Mouse (Mus musculus) activated CD4-positive, CD25-positive, alpha-beta regulatory T cell (primary cell): Measurements from ENCODE around the gene Mtmr3. TPM values are rescaled to one million over a fixed set of nuclear protein-coding genes. Genes with fewer than 3 reads are reported as not detected.

Experiments
- polyA plus RNA-seq, 2 experiments: library from polyadenylated mRNA; unstranded; fragments of 100-300 nt; shearing (Covaris generic); gene quantifications; one replicate each; pipeline ENCODE4 v1.2.1; 2017

The Mtmr3 gene
- 100 to 1,000 TPM in 1 of 2 experiments, 10 to 100 TPM in 1; 77.8 to 127 TPM for polyA plus RNA-seq

DNA sequence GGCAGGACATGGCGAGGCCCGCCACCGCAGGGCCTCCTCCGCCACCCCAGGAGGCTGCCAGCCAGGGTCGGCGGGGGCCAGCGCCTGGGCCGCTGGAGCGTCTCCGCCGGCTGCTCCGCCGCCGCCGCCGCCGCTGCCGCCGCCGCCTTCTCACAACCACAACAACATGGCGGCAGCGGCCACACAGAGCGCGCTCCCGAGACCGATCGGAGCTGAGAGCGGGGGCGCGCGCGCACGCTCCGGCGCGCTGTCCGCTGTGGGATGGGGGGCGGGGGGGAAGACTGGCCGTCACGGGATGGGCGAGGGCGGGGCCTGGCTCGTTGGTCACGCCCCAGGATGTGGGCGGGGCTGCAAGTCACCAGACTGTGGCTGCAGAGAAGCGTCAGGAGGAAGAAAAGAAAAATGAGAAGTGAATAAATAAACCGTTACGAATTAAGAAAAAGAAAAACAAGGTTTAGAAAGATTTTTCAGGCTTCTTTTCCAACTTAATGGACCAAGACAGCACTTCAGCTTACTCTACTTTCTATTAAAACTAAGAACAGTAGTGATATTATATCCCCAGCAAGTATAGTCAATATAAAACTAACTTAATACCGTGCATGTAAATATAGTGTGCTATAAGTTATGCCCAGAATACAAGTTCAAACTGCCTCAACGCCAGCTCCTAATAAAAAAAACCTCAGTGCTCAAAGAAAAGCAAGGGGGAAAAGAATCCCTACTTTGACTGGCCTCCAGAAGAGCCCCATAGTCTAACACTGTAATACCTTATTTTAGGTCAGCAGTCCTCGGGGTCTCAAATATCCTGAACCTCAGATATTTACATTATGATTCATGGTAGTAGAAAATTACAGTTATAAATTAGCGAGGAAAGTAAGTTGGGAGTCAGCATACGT lies at the start of gene Mtmr3:
Gene Mtmr3 (minus strand): TSS at position 256 of the 893 bp plus-strand sequence.

DNA sequence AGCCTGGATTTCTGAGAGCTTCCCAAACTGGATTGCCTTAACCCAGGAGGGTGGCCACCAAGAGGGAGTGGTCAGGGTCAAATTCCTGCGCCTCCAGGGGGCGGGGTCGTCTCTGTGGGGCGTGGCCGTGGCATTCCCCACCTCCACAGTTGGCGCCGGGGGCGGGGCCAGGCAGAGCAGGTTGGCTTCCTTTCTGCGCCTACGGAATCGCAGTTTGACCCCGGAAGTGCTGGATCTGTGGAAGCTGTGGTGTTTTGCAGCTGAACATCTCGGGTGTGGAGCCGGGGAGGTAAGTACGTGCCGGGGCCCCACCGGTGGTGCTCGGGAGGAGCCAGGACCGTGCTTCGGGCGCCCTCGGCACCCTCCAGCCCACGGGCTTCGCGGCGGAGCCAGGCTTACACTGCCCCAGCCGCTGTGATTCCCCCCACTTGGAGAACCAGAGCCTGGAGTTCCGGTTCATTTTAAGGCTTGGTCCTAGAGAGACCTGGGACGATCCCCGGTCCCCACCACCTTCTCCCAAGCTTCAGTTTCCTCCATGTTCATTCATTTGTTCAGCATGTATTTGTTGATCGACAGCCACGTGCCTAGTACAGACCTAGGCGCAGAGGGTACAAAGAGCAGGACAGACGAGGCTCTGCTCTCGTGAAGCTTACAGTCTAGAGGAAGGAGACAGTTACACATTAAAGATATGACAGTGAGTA lies 43.0 kb upstream of the Mtmr3 start, which contains the start of gene Ascc2:
Gene Ascc2 (plus strand): TSS at position 214 of the 701 bp plus-strand sequence.

DNA sequence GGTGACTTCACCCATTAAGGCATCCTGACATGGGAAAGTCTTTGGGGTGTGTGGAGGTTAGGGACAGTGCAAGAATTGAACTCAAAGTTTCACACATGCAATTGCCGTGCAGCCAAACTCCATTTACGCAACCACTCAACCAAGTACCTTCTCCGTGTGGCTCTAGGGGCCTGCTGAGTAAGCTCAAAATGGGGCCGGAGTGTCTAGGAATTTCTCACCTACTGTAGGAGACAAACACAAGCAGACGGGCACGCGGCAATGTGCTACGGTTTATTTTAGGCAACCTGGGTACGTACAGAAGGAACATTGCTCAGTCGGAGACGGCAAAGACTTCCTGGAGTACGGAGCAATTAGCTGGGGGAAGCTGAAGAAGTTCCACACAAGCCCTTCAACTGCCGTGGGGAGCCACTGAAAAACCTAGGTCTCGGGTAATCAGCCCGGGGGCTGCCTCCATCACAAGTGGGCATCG lies 25.4 kb upstream of the Mtmr3 start, which contains the start of gene Gm11032:
Gene Gm11032 (plus strand): TSS at position 51 of the 469 bp plus-strand sequence.

DNA sequence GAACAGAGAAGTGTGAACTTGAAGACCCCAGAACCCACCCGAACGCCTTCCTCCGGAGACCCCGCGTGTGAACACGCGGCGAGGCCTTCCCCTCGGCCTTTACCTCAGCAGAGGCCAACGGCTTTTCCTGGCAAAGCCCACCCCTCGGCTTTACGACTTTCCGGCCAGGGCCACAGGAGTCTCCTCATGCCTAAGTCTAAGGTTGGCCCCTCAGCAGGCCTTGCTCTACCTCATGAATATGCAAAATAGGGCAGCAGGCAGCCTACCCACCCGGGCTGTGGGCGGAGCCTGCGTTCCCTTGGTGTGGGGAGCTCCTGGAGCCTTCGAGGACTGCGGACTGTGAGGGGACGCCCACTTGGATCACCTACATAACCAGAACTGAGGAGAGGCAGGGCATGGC lies 153.7 kb downstream of the Mtmr3 start, which contains the start of gene Hormad2:
Gene Hormad2 (minus strand): TSS at position 128 of the 400 bp plus-strand sequence.

Other genes with a start within 250 kb of the Mtmr3 start
- 1 to 10 TPM in 1 of 2 experiments, under 1 TPM in 1; 0.78 to 2.0 TPM for gene Hormad2, start 153.8 kb downstream of the Mtmr3 start, polyA plus RNA-seq
- gene Gm11032, start 25.2 kb upstream of the Mtmr3 start, polyA plus RNA-seq = not detected
- 10 to 100 TPM; 35.2 to 40.9 TPM for gene Ascc2, start 42.9 kb upstream of the Mtmr3 start, polyA plus RNA-seq
- 100 to 1,000 TPM; 409 to 519 TPM for gene Uqcr10, start 109.5 kb upstream of the Mtmr3 start, polyA plus RNA-seq
- gene Zmat5, start 109.8 kb upstream of the Mtmr3 start, polyA plus RNA-seq = 100 to 1,000 TPM; 103 to 110 TPM
- gene Cabp7, start 151.9 kb upstream of the Mtmr3 start, polyA plus RNA-seq = under 1 TPM; 0.14 to 0.17 TPM